Mouse (Mus musculus): ENCODE measurements around the gene Fmo5. TPM values are rescaled to one million over a fixed set of nuclear protein-coding genes. Genes with fewer than 3 reads are reported as not detected.
A peak's percentile ranks its signal among the peaks of the same experiment; 100 is the strongest.

Gene Fmo5
- polyA plus RNA-seq, 1 experiment from 2014 or later = 0.48 TPM

GRCm38 (mm10) chr3:97666154-97666553 lies 37.5 kb downstream of the Fmo5 start:
- H3K4me3 ChIP-seq (replicated peaks; ENCODE audit: low read length) = no peak overlapping the region
- WGBS = 88% methylated on average over 8 of the region's 8 CpGs
- H3K27me3 ChIP-seq (replicated peaks; ENCODE audit: control insufficient read depth, insufficient read depth, low read length) = no peaks in the 10 kb centered on the region
- H3K9me3 ChIP-seq (ENCODE audit: control insufficient read depth, low read length) = no peaks in the 10 kb centered on the region
- ATAC-seq = no peak
- no peak overlapping the region for H3K4me2 ChIP-seq (ENCODE audit: low read length)
- no peaks in the 10 kb centered on the region for H3K4me1 ChIP-seq (replicated peaks; ENCODE audit: control insufficient read depth, insufficient read depth, low read length)
- peaks cover 6% of the 10 kb centered on the region; the same call in 1 of the 2 replicates for H3K36me3 ChIP-seq (ENCODE audit: control insufficient read depth, insufficient read depth)
- no peak overlapping the region for H3K27ac ChIP-seq (ENCODE audit: low read length)
- no peak overlapping the region for H3K9ac ChIP-seq (replicated peaks; ENCODE audit: low read depth, low read length)

- Histone ChIP-seq H3K4me2 (ENCODE audit: low read length) (no peak overlapping the region), H3K4me1 (replicated peaks; ENCODE audit: control insufficient read depth, insufficient read depth, low read length) (no peaks in the 10 kb centered on the region), H3K9ac (replicated peaks; ENCODE audit: low read depth, low read length) (no peak overlapping the region), H3K9me3 (ENCODE audit: control insufficient read depth, low read length) (no peaks in the 10 kb centered on the region), H3K4me3 (replicated peaks; ENCODE audit: low read length) (no peak overlapping the region), H3K27ac (ENCODE audit: low read length) (no peak overlapping the region), H3K36me3 (ENCODE audit: control insufficient read depth, insufficient read depth) (peaks cover 7% of the 10 kb centered on the region; the same call in 1 of the 2 replicates), H3K27me3 (replicated peaks; ENCODE audit: control insufficient read depth, insufficient read depth, low read length) (no peaks in the 10 kb centered on the region)
- WGBS = 89% methylated on average over 14 of the region's 14 CpGs
- ATAC-seq = no peak
These were observed 38.6 kb downstream of the Fmo5 start for GRCm38 (mm10) chr3:97667093-97667675.

DNA sequence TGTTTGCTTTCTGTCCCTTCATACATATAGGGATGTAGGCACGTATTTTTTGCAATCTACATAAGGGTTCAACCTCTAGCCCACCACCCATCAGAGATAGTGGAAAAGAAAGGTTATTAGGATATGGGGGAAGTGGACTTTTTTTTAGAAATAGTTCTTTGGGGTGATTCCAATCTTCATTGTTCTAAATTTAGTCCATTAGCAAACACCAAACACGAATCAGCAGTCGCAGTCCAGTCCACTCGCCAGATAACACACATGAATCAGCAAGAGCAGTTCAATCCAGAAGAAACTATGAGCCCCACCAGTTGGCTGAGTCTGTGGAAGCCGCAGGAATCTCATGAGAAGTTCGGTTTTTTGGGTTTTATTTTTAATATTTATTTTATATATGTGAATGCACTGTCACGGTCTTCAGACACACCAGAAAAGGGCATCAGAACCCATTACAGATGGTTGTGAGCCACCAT lies 46.1 kb downstream of the Fmo5 start, which contains the start of gene Gm17651:
TSS of gene Gm17651 (minus strand) at position 51 of the 467 bp plus-strand sequence.
- no peak within 1 kb of the TSS for H3K4me3 ChIP-seq (replicated peaks; ENCODE audit: low read length)
- no peak within 1 kb of the TSS for H3K4me2 ChIP-seq (ENCODE audit: low read length)
- no peak for ATAC-seq
- H3K9me3 ChIP-seq (ENCODE audit: control insufficient read depth, low read length) = no peaks in the 10 kb centered on the region
- H3K27ac ChIP-seq (ENCODE audit: low read length) = no peak within 1 kb of the TSS
- H3K9ac ChIP-seq (replicated peaks; ENCODE audit: low read depth, low read length) = no peak within 1 kb of the TSS
- H3K4me1 ChIP-seq (replicated peaks; ENCODE audit: control insufficient read depth, insufficient read depth, low read length) = no peaks in the 10 kb centered on the region
- peaks cover 3% of the 10 kb centered on the region; the same call in 1 of the 2 replicates for H3K36me3 ChIP-seq (ENCODE audit: control insufficient read depth, insufficient read depth)
- WGBS = 87% methylated on average over 7 of the region's 7 CpGs
- H3K27me3 ChIP-seq (replicated peaks; ENCODE audit: control insufficient read depth, insufficient read depth, low read length) = no peaks in the 10 kb centered on the region; the same call in 1 of the 2 replicates

- WGBS = 98% methylated on average over 3 of the region's 3 CpGs
- Histone ChIP-seq H3K36me3 (ENCODE audit: control insufficient read depth, insufficient read depth) (peaks cover 1% of the 10 kb centered on the region; the same call in 1 of the 2 replicates), H3K9me3 (ENCODE audit: control insufficient read depth, low read length) (no peaks in the 10 kb centered on the region), H3K4me3 (replicated peaks; ENCODE audit: low read length) (no peak overlapping the region), H3K27ac (ENCODE audit: low read length) (no peak overlapping the region), H3K9ac (replicated peaks; ENCODE audit: low read depth, low read length) (no peak overlapping the region), H3K27me3 (replicated peaks; ENCODE audit: control insufficient read depth, insufficient read depth, low read length) (no peaks in the 10 kb centered on the region; the same call in 1 of the 2 replicates), H3K4me1 (replicated peaks; ENCODE audit: control insufficient read depth, insufficient read depth, low read length) (peaks cover 3% of the 10 kb centered on the region; the same call in 1 of the 2 replicates), H3K4me2 (ENCODE audit: low read length) (no peak overlapping the region)
- no peak for ATAC-seq
These were observed 47.5 kb downstream of the Fmo5 start for GRCm38 (mm10) chr3:97676126-97676525.

DNA sequence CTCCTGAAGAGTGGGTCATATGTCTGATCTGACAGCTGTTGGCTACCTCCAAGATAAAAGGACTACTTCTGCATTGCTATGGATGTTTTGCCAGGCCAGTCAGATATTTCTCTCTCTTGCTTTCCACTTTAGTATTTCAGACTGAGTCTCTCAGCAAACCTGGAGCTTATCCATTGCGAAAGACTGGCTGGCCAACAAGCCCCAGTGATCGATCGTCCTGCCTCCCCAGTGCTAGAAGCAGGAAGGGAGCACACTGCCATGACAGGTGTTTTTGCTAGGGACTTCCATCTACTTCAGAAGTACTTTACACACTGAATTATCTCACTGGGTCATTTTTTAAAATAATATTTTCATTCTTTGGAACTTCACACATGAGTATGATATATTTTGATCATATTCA lies 49.8 kb downstream of the Fmo5 start:
- Histone ChIP-seq H3K27ac (ENCODE audit: low read length) (no peak overlapping the region), H3K4me1 (replicated peaks; ENCODE audit: control insufficient read depth, insufficient read depth, low read length) (peaks cover 11% of the 10 kb centered on the region), H3K27me3 (replicated peaks; ENCODE audit: control insufficient read depth, insufficient read depth, low read length) (no peaks in the 10 kb centered on the region; the same call in 1 of the 2 replicates), H3K4me3 (replicated peaks; ENCODE audit: low read length) (no peak overlapping the region), H3K9me3 (ENCODE audit: control insufficient read depth, low read length) (no peaks in the 10 kb centered on the region), H3K4me2 (ENCODE audit: low read length) (no peak overlapping the region), H3K9ac (replicated peaks; ENCODE audit: low read depth, low read length) (no peak overlapping the region), H3K36me3 (ENCODE audit: control insufficient read depth, insufficient read depth) (no peaks in the 10 kb centered on the region)
- ATAC-seq = no peak
- 95% methylated on average over 3 of the region's 3 CpGs for WGBS

GRCm38 (mm10) chr3:97680631-97681320 lies 52.2 kb downstream of the Fmo5 start:
- H3K27me3 ChIP-seq (replicated peaks; ENCODE audit: control insufficient read depth, insufficient read depth, low read length) = peaks cover 6% of the 10 kb centered on the region
- H3K4me2 ChIP-seq (ENCODE audit: low read length) = peak overlapping the region; percentile 66
- peak overlapping the region; percentile 39 for H3K4me3 ChIP-seq (replicated peaks; ENCODE audit: low read length)
- no peaks in the 10 kb centered on the region for H3K9me3 ChIP-seq (ENCODE audit: control insufficient read depth, low read length)
- no peaks in the 10 kb centered on the region for H3K36me3 ChIP-seq (ENCODE audit: control insufficient read depth, insufficient read depth)
- H3K9ac ChIP-seq (replicated peaks; ENCODE audit: low read depth, low read length) = peak overlapping the region; percentile 48
- peak; percentile 85 for ATAC-seq
- no peak overlapping the region for H3K27ac ChIP-seq (ENCODE audit: low read length)
- H3K4me1 ChIP-seq (replicated peaks; ENCODE audit: control insufficient read depth, insufficient read depth, low read length) = peaks cover 11% of the 10 kb centered on the region
- WGBS = 1% methylated on average over 28 of the region's 28 CpGs

DNA sequence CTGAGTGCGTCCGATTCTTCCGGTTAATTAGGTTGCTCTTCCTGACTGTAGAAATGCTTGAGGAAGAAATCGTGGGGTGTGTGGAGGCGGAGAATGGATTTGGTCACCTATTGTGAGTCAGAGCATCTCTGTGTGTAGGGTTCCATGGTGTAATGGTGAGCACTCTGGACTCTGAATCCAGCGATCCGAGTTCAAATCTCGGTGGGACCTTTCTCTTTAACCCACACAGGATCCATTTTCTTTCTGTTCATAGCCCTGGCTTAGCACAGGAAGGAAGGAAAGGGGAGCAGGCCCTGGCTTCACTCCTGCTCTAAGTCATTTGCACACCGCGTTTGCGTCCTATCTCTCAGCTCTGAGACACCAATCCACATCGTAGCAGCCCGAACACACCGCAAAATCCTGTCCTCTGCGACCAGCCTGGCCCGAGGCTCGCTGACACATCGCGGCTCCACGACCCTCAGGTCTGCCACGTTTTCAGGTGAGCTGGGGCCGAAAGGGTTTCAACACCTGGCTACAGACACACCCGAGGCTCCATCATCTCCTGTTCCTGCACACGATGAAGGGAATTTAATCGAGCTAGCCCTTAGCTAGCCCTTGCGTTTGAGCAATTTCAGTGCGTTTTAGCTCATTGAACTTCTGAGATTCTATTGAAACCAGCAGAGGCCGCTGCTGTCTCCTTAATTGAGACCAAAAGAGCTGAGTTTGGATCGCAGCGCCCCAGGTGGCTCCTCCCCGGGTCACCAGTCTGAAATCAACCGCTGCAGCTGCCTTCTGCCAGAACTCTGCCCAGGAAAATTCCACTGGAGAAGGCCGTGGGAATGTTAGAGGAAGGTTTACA lies 52.9 kb downstream of the Fmo5 start:
- H3K27ac ChIP-seq (ENCODE audit: low read length) = no peak overlapping the region
- peak overlapping the region; percentile 48 for H3K9ac ChIP-seq (replicated peaks; ENCODE audit: low read depth, low read length)
- peaks cover 6% of the 10 kb centered on the region for H3K27me3 ChIP-seq (replicated peaks; ENCODE audit: control insufficient read depth, insufficient read depth, low read length)
- peak overlapping the region; percentile 66 for H3K4me2 ChIP-seq (ENCODE audit: low read length)
- H3K4me3 ChIP-seq (replicated peaks; ENCODE audit: low read length) = peak overlapping the region; percentile 39
- no peaks in the 10 kb centered on the region for H3K9me3 ChIP-seq (ENCODE audit: control insufficient read depth, low read length)
- WGBS = under 1% methylated on average over 33 of the region's 33 CpGs
- peaks cover 11% of the 10 kb centered on the region for H3K4me1 ChIP-seq (replicated peaks; ENCODE audit: control insufficient read depth, insufficient read depth, low read length)
- H3K36me3 ChIP-seq (ENCODE audit: control insufficient read depth, insufficient read depth) = no peaks in the 10 kb centered on the region
- ATAC-seq = peak; percentile 37

DNA sequence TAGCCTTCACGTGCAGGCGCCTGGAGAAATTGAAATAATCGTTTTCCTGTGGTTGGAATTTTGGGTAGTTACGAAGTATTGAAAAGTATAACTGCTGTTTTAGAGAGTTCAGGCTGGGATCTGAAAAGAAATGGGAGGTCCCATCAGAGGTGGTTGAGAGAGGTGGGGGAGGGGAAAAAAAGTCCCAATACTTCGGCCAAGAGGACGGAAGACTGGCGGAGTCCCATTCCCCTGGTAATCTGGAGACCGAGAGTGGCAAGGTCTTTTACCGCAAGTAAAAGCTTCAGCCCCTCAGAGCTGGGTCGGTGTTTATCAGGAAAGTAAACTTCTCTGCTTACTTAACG lies 53.5 kb downstream of the Fmo5 start:
- no peaks in the 10 kb centered on the region for H3K36me3 ChIP-seq (ENCODE audit: control insufficient read depth, insufficient read depth)
- peaks cover 6% of the 10 kb centered on the region for H3K27me3 ChIP-seq (replicated peaks; ENCODE audit: control insufficient read depth, insufficient read depth, low read length)
- peak overlapping the region; percentile 66 for H3K4me2 ChIP-seq (ENCODE audit: low read length)
- H3K9ac ChIP-seq (replicated peaks; ENCODE audit: low read depth, low read length) = no peak overlapping the region
- ATAC-seq = no peak
- peak overlapping the region; percentile 39 for H3K4me3 ChIP-seq (replicated peaks; ENCODE audit: low read length)
- WGBS = 2% methylated on average over 11 of the region's 11 CpGs
- H3K4me1 ChIP-seq (replicated peaks; ENCODE audit: control insufficient read depth, insufficient read depth, low read length) = peaks cover 11% of the 10 kb centered on the region
- H3K27ac ChIP-seq (ENCODE audit: low read length) = no peak overlapping the region
- no peaks in the 10 kb centered on the region for H3K9me3 ChIP-seq (ENCODE audit: control insufficient read depth, low read length)

GRCm38 (mm10) chr3:97682576-97682975 lies 54.0 kb downstream of the Fmo5 start:
- H3K4me1 ChIP-seq (replicated peaks; ENCODE audit: control insufficient read depth, insufficient read depth, low read length) = peaks cover 11% of the 10 kb centered on the region
- H3K27me3 ChIP-seq (replicated peaks; ENCODE audit: control insufficient read depth, insufficient read depth, low read length) = peaks cover 6% of the 10 kb centered on the region
- no peak overlapping the region for H3K4me2 ChIP-seq (ENCODE audit: low read length)
- H3K27ac ChIP-seq (ENCODE audit: low read length) = no peak overlapping the region
- 24% methylated on average over 5 of the region's 5 CpGs for WGBS
- H3K4me3 ChIP-seq (replicated peaks; ENCODE audit: low read length) = no peak overlapping the region
- no peak for ATAC-seq
- no peak overlapping the region for H3K9ac ChIP-seq (replicated peaks; ENCODE audit: low read depth, low read length)
- H3K9me3 ChIP-seq (ENCODE audit: control insufficient read depth, low read length) = no peaks in the 10 kb centered on the region
- no peaks in the 10 kb centered on the region for H3K36me3 ChIP-seq (ENCODE audit: control insufficient read depth, insufficient read depth)

Measured in forebrain, embryonic 16.5 days (tissue).